Mouse (Mus musculus): ENCODE measurements around the gene Mrpl37.
A peak's percentile ranks its signal among the peaks of the same experiment; 100 is the strongest.

The Mrpl37 gene

DNA sequence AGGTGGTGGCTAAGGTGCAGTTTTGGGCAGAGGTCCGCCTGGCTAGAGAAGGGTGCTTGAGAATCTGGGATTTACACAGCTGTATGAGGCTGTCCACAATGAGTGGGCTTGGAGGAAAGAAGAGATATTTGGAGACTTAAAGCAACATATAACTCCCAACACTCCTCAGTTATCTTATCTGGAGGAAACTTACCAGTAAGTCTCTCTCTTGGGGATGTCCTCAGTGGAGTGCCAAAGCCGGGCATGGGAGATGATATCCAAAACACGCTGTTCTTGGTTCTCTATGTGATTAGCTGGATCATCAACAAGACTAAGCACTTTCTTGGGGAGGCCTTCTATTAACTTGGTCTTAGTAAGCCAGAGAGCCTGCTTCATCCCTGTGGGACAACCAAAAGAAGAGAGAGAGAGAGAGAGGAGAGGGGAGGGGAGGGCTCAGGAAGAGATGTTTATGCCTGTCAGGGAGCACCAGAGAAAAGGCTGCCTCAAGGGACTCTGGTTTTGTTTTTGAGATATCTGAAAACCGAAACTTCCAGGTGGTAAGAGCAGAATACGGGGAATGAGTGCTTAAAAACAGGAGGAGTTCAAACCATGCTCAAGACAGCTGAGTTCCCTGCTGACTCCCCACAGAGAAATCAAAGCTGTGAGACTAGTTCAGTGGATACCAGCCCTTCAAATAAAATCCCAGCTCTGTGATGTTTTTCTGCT, 2.1 kb downstream of the Mrpl37 start:
- no peak for DNase-seq (ENCODE audit: low spot score)

DNA sequence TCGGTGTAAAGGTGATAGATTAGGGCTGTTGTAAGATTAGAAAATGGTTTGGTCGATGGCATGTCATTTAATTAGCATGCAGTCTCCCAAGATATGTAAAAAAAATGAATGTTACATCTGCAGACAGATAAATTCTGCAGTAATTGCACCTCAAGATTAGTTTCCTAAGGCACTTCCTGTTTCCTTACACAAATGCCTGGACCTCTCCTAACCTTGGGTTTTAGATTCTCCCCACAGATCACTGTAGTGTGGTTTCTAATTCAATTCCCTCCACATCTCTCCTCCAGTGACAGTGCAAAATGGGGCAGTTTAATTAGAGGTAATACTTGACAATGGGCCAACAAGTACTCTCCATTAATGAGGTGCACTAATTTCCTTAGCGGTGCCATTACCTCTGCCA, 3.5 kb downstream of the Mrpl37 start:
- DNase-seq (ENCODE audit: low spot score): no peak

DNA sequence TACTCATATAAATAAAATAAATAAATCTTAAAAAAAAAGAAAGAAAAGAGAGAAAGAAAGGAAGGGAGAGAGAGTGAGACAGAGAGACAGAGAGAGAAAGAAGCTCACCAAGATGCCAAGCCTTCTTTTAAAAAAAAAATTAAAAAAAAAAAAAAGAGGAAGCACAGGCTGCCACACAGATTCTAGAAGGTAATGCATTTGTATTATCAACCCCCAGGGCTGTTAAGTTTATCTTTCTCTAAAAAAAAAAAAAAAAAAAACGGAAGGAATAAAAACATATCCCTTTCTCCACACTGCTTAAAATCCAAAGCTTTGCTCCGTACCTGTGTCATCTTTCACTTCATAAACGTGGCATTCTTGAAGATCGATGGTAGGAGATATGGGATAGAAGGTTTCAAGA, 5.1 kb downstream of the Mrpl37 start:
- DNase-seq (ENCODE audit: low spot score): no peak

DNA sequence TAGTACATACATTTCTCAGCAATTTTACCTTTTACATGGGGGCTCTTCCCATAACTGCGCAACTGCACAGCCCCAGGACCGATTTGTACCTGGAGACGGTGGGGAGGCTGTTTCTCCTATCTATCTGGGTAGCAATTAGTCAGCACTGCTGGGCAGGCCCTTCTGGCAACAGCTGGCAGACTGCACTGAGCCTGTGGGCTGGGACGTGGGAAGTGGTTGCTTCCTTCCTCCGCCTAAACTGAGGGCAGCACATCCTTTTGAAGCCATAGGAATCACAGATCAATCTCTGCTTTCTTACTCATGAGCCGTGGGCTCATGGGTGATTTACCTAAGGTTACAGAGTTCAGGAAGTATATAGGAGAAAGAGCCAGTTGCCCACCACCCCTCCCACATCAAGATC, 7.9 kb downstream of the Mrpl37 start:
- DNase-seq (ENCODE audit: low spot score): no peak

DNA sequence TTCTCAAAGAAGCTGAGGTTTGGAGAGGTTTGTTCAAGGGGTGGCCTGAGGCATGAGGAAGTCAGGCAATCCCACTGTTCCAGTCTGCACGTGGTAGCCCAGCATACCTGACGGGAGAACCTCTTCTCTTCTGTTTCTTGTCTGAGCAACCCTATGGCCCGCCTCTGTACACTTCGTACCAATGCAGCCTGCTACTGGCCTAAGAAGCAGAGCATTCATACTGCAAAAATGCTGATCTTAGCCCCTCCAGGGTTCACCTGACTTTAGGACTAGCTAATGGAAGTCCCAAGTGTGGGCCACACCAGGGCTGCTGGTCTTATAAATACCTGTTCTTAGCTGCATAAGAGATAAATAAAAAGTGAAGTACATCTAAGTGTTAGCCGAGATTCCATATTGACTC, 8.3 kb downstream of the Mrpl37 start:
- DNase-seq (ENCODE audit: low spot score): no peak

DNA sequence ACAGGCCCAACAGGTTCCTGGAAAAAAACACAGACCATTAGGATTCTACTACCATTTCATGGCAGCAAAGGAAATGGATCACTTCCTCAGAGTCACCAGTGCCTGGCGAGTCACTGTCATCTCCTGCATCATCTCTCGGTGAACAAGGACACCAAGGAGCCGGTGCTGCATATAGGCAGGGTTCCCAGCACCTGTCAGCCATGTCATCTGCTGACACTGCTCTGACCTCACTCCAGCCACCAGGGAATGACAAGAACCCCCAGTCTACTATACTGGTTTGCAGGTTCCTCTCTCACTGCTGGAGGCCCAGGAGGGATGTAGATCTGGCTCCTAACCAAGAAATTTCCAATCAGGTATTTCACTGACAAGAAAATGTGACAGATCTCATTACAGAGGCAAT, 10.6 kb downstream of the Mrpl37 start:
- no peak for DNase-seq (ENCODE audit: low spot score)

DNA sequence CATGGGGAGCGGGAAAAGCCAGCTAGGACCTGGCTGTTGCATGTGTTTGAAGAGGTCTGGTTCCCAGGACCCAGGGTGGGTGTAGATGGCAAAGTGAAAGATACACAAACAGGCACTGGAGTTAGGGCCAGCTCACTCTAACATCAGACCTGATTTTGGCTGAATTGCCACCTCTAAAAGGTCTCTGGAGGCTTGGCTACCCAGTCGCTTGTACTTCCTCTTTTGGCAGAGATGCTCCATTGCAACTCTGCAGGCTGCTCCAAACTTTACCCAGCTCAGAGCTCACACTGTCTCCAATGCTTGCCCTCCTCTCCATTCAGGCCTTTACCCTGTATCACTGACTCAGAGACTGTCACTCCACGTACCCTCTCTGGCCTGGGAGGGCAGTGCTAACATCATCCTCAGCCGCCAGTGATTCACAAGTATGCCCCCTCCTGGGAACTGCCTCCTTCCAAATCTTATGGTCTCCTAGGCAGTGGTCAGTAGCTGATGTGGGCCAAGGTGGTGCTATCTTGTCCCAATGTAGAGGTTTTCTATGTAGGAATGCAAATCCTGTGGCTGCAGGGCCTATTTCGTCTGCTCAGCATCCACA, 13.6 kb downstream of the Mrpl37 start:
- DNase-seq (ENCODE audit: low spot score): no peak

DNA sequence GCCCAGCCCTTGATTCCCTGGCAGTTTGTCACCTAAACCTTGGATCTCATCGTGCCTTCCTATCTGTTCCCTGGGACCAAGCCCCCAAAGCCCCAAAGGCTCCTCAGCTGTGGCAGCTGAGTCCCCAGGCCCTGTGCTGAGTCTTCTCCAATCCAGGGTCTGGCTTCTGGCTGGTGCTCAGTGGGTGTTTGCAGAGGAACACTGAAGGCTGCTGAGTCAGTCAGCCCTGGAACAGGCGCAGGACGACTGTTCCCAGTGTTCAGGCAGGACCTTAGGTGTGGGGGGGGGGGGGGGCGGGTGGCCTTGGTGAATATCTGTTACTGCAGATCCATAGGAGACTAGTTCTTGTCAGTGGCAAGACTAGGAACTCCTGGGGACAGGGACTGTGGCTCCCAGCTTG, 14.8 kb downstream of the Mrpl37 start:
- no peak for DNase-seq (ENCODE audit: low spot score)

DNA sequence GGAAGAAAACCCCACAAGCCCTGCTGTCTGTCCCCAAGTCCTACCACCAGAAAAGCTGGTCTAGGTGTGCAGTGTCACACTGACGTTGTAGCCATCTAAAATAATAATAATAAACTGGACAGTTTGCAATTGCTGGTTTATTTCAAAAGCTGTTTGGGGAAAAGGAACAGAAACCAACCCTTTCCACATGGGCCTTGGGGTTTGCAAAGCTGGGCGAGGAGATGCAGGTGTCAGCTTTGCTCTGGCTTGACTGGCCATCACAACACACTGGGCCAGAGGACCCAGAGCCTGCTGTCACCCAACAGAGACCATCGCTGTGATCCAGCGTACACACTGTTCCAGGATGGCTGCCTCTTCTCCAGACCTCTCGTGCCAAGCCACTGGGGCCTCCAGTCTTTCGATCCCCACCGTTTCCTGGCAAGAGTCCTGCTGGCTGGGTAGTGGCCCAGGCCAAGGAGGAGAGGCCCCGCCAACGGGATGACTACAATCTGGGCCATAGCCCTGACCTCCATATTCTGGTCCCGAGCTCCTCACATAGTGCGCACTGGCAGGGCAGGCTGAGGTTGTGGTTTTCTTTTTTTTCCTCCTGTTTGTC, 18.0 kb downstream of the Mrpl37 start:
- peak; percentile 44 for DNase-seq (ENCODE audit: low spot score)

DNA sequence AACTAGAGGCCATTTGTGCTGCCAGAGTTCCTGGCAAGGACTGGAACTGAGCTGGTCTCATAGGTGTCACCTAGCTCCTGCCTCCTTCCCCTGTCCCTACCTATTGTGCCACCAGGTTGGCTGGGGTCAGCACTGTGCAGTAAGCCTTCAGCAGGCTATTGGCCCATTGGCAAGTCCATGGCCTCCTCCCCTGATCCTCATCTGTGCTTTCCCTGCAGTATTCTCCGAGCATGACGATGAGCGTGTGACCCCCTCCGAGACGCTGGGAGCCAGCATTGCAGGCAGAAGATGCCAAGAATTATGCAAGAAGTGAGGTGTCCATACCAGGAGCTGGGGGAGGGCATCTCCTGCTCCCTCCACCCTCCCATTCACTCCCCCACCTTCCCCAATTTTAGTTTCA, 18.9 kb downstream of the Mrpl37 start:
- no peak for DNase-seq (ENCODE audit: low spot score)

DNA sequence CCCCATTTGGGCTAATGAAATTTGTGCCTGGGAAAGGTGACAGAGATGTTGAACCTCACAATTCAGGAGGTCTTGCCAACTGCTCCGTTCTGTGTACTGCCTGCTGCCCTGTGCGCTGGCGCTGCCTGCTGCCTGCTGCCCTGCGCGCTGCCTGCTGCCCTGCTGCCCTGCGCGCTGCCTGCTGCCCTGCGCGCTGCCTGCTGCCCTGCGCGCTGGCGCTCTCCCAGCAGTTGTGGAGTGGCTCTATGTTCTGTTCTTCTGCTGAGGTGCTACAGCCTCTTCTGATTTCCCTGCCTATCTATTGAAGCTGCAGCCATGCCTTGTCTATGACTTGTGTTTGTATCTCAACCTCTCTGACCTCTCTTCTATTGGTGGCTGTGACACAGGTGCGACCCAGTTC, 21.5 kb downstream of the Mrpl37 start:
- no peak for DNase-seq (ENCODE audit: low spot score)

DNA sequence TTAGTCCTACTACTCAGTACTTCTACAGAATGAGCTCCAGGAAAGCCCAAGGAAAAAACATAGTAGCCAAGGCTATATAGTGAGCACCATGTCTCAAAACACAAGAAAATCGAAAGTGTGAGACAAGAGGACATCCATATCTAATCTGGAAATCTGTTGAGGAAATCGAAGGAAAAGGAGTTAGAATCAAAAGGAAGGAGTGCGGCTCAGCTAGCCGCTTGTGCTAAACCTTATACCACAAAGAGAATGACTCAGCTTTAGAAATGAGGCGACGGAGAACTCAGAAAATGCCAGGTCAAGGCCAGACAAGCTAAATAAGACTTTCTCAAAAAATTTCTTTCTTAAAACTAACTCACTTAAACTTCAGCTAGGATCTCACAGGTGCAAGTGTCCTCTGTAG, 24.4 kb downstream of the Mrpl37 start:
- no peak for DNase-seq (ENCODE audit: low spot score)

DNA sequence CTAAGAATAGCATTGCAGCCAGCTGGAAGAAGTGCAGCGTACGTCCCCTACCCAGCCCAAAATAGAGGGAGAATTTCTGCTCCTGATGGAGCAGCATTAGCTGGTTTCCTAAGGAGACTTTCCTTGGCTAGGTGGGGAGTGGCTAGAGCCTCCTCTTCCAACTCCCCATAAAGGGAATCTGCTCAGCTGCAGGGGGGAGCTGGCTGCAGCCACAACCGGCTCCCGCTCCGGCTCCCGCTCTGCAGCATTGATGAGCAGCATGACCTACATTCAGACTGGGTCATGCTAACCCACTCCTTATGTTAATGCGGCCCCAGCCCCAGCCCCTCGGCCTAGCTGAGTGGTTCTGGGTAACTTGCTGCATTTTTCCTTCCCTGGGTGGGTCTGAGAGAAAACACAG, 27.4 kb downstream of the Mrpl37 start:
- DNase-seq (ENCODE audit: low spot score): no peak

DNA sequence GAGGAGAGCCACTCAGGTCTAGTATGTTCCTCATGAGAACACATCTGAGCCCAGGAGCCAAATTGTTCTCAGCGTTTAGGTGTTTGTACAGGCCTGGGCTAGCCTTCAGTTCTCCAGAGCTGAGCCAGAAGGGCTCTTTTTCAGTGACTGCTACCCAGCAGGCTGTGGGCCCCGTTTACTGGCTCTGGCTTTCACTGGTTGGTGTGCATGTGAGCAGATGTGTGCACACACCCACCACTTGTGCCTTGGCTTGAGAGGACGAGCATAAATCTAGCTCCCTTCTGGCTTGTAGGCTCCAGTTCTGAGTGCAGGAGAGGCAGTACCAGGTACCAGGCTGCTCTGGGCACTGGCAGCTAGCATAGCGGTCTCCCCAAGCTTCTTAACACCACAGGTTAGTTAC, 28.4 kb downstream of the Mrpl37 start:
- DNase-seq (ENCODE audit: low spot score): no peak

DNA sequence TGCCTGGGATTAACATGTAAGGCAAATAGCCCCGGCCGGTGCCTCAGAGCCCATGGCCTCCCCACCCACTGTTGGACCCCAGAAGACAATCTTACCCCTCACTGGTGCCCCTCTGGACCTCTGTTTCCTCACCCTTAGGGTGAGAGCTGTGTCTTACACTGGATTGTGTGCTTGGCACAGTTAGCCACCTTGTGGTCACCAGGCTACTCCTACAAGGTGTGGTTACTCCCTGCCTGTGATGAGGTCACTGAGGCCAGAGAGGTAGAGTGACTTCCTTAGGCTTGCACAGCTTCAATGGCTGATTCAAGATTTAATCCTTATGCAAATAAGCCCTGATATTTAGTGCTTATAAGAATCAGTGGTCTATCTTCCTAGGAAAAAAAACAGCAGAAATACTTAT, 29.7 kb downstream of the Mrpl37 start:
- no peak for DNase-seq (ENCODE audit: low spot score)

DNA sequence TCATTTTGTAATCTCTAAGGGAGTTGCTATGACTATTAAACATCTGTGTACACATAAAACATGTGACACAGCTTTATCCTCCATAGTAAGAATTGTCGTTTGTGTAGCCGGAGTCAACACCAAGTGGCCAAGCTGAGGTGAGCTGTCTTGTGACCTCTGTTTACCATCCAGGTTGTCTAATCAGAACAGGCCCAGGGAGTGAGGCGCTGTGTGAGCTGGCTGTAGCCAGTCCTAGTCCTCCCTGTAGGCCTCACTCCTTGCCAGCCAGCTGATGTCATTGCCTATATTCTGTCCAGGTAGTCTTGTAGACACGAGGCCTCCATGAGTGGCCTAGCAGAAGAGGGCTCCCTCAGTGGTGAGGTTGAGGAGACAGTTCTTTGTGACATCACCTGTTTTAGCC, 31.0 kb downstream of the Mrpl37 start:
- no peak for DNase-seq (ENCODE audit: low spot score)

DNA sequence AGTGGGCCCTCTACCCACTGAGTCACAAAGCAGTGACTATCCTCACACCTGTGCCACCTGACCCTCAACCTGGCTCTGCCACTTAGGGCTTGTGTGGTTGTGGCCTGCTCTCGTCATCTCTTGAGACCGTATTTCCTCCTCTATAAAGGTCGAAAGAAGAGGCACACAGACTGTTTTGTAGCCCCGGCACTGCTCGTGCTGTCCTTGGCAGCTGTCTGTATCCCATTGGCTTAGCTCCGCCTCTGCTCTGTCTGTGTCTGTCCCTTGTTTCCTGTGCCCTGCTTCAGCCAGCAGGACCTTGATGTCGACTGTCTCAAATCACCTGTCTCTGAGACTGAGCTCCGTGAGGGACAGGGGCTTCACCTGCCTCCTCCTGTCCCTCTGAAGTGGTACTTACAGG, 40.2 kb downstream of the Mrpl37 start:
- no peak for DNase-seq (ENCODE audit: low spot score)

DNA sequence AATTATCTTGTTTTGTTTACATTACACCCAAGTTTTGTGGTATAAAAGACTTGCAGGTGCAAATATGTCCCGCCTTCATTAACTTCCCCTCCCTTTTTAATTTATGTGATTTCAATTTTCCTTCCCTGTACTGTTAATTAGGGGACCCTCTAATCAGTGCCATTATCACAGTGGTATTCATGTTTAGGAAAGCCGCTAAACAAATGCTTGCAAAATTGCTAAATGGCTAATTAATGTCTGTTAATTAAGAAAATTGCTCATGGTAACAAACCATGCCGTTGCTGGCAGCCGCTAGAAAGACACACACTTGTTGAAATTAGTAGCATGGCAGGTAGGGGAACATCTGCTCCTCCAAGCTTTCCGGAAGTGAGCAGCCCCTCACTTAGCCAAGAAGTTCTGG, 41.3 kb downstream of the Mrpl37 start:
- DNase-seq (ENCODE audit: low spot score): no peak

DNA sequence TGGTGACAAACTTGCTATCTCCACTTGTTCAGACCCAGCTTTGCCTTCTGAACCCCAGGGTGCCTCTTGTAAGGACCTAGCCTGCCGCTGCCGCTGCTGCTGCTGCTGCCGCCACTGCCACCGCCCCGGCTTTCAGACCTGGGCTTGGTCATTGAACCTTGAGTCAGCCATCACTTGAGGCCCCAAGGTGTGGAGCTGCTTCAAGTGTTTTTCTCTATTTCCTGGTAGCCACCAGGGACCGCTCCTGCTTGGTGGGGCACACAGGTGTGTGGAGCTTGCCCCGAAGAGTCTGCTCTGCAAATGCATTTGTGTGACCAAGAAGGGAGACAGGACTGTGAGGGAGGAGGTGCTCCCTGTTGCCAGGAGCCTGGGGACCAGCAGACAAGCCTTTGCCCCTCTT, 41.8 kb downstream of the Mrpl37 start:
- DNase-seq (ENCODE audit: low spot score): no peak

DNA sequence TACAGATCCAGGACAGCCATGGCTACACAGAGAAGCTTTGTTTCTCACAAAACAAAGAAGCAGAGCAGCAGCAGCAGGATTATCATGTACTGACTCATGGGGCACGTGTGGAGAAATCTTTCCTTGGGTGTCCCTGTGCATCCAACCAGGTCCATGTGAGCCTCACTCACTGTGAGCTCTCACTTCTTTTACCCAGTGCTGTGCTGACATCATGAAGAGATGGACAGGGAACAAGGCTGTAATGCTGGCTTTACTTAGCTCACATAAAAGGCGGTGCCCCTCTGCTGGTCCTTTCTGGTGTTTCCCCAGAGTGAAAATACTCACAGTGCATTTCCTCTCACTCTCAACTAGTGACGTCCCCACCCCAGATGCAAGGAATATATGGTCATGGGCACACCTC, 45.2 kb downstream of the Mrpl37 start:
- DNase-seq (ENCODE audit: low spot score): no peak

DNA sequence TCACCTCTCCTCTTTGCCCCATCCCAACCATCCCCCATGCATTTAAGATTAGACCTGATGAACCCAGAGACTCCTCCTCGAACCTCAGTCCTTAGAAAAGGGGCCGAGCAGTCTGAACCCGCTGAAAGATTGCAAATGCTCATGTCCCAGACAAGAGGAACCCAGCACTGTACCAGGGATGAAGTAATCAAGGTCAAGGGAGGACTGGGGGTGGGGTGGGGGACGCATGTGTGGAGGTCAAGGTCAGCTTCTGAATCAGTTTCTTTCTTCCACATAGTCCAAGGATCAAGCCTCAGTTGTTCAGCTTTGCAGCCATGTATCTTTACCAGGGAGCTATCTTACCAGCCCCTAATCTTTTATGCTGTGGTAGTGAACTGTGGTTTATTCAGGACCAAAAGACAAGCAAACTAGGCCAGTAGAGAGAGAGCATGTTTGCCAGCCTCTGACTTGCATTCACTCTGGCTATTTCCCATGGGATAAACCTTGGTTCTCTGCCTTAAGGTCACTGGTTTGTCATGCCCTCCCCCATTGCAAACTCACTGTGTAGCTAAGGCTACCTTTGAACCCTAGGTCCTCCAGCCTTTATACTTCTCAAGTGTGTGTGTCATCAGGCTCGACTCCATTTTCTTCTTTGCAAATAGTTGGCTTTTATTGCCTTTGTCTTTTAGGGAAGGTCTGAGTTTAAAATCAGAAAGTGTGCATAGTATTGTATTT, 46.2 kb downstream of the Mrpl37 start:
- no peak for DNase-seq (ENCODE audit: low spot score)

DNA sequence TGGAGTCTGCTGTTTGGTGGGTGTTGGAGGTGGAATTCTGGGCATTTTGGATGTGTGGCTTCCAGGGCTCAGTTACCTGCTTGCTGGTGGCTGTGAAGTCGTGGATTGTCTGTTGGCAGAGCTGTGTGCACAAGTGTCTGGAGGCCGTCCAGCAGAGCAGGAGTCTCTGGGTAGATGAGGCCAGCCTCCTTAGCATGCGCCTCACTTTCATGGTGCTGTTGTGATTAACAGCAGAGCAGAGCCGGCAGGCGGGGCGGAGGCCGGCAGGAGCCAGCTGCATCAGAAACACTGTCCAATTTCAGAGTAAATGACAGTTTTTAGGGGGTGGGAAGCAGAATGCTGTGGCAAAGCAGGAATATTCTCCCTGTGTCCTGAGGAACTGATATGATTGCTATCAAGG, 47.6 kb downstream of the Mrpl37 start:
- DNase-seq (ENCODE audit: low spot score): peak; percentile 22

DNA sequence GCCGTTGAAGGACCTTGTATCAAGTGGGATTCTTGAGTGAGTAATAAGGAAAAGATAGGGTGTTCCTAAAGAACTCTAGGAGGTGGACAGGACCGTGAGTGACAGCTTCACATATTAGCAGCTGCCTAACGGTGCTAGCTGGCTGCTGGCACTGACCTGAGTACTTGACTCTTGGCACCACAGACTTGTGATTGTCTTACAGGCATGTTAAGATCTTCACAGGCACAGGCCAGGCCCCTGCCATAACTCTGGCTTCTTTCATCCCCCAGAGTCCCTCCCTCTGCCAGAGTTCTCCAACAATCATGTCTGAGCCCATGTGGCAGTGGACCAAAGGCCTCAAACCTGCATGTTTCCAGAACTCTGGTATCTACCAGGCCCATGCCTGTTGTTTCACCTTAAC, 48.1 kb downstream of the Mrpl37 start:
- no peak for DNase-seq (ENCODE audit: low spot score)
